Mouse (Mus musculus): ENCODE measurements around the gene Apoa2. TPM values are rescaled to one million over a fixed set of nuclear protein-coding genes. Genes with fewer than 3 reads are reported as not detected.

Apoa2 gene
- polyA plus RNA-seq, 1 experiment from 2014 or later, result 3.1 TPM

DNA sequence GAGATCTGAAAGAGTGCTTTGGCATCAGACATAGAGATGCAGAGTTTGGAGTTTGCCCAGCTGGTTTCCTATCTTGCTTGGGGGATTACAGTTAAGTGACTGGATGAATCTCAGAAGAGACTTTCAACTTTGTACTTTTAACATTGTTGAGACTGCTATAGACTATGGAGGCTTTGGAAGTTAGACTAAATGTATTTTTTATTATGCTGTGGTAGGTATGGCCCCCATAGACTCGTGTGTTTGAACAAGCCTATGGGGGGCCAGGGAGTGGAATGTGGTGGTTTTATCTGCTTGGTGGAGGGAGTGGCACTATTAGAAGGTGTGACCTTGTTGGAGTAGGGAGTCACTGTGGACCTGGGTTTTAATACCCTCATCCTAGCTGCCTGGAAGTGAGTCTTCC lies 25.3 kb upstream of the Apoa2 start:
- Histone ChIP-seq H3K9me3 (ENCODE audit: control insufficient read depth, low read length) (no peaks in the 10 kb centered on the region), H3K27ac (ENCODE audit: low read depth, low read length) (no peak overlapping the region)

DNA sequence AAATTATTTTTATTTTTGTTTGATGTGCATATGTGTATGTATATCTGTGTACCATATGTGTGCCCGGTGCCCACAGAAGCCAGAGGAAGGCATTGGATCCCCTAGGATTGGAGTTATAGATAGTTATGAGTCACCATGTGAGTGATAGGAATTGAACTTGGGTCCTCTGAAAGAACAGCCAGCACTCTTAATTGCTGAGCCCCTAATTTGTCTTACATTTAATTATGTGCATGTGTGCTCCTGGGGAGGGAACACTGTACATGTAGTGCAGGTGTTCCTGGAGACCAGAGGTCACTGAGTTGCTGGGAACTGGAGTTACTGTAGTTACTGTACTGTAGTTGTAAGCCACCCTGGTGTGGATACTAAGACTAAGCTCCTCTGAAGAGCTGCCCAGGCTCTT lies 24.1 kb upstream of the Apoa2 start:
- Histone ChIP-seq H3K4me2 (replicated peaks; ENCODE audit: low read depth, low read length) (no peak overlapping the region), H3K27ac (ENCODE audit: low read depth, low read length) (no peak overlapping the region), H3K9me3 (ENCODE audit: control insufficient read depth, low read length) (no peaks in the 10 kb centered on the region), H3K36me3 (ENCODE audit: control insufficient read depth, insufficient read depth, low read length) (no peaks in the 10 kb centered on the region), H3K4me1 (replicated peaks; ENCODE audit: control insufficient read depth, insufficient read depth, low read length) (0 out of 2 replicates have a peak, but pooled peaks cover 1% of the 10 kb centered on the region), H3K4me3 (ENCODE audit: low read depth, low read length) (no peak overlapping the region), H3K9ac (ENCODE audit: low read depth, low read length) (no peak overlapping the region), H3K27me3 (ENCODE audit: control insufficient read depth, insufficient read depth, low read length) (peaks cover 11% of the 10 kb centered on the region; the same call in 1 of the 2 replicates)
- ATAC-seq (ENCODE audit: low FRiP score), result no peak
- no peak for DNase-seq (ENCODE audit: low spot score)
- 98% methylated on average over 1 of the region's 1 CpGs for WGBS

More for the DNA sequence above, 25.3 kb upstream of the Apoa2 start:
- 58% methylated on average over 1 of the region's 1 CpGs for WGBS
- ATAC-seq (ENCODE audit: low FRiP score) (no peak), DNase-seq (ENCODE audit: low spot score) (no peak)
- Histone ChIP-seq H3K4me2 (replicated peaks; ENCODE audit: low read depth, low read length) (no peak overlapping the region), H3K36me3 (ENCODE audit: control insufficient read depth, insufficient read depth, low read length) (no peaks in the 10 kb centered on the region), H3K4me3 (ENCODE audit: low read depth, low read length) (no peak overlapping the region), H3K9ac (ENCODE audit: low read depth, low read length) (no peak overlapping the region), H3K4me1 (replicated peaks; ENCODE audit: control insufficient read depth, insufficient read depth, low read length) (0 out of 2 replicates have a peak, but pooled peaks cover 3% of the 10 kb centered on the region), H3K27me3 (ENCODE audit: control insufficient read depth, insufficient read depth, low read length) (peaks cover 21% of the 10 kb centered on the region)

- Histone ChIP-seq H3K4me1 (replicated peaks; ENCODE audit: control insufficient read depth, insufficient read depth, low read length) (no peaks in the 10 kb centered on the region), H3K9ac (ENCODE audit: low read depth, low read length) (no peak overlapping the region), H3K36me3 (ENCODE audit: control insufficient read depth, insufficient read depth, low read length) (no peaks in the 10 kb centered on the region), H3K9me3 (ENCODE audit: control insufficient read depth, low read length) (no peaks in the 10 kb centered on the region), H3K27me3 (ENCODE audit: control insufficient read depth, insufficient read depth, low read length) (no peaks in the 10 kb centered on the region), H3K4me3 (ENCODE audit: low read depth, low read length) (no peak overlapping the region), H3K27ac (ENCODE audit: low read depth, low read length) (no peak overlapping the region), H3K4me2 (replicated peaks; ENCODE audit: low read depth, low read length) (no peak overlapping the region)
- ATAC-seq (ENCODE audit: low FRiP score) (no peak), DNase-seq (ENCODE audit: low spot score) (no peak)
- 67% methylated on average over 9 of the region's 11 CpGs for WGBS
Observed at GRCm38 (mm10) chr1:171203471-171204248, 21.2 kb upstream of the Apoa2 start.

- Histone ChIP-seq H3K36me3 (ENCODE audit: control insufficient read depth, insufficient read depth, low read length) (no peaks in the 10 kb centered on the region), H3K9ac (ENCODE audit: low read depth, low read length) (no peak overlapping the region), H3K27me3 (ENCODE audit: control insufficient read depth, insufficient read depth, low read length) (no peaks in the 10 kb centered on the region), H3K4me2 (replicated peaks; ENCODE audit: low read depth, low read length) (no peak overlapping the region), H3K4me1 (replicated peaks; ENCODE audit: control insufficient read depth, insufficient read depth, low read length) (no peaks in the 10 kb centered on the region), H3K9me3 (ENCODE audit: control insufficient read depth, low read length) (no peaks in the 10 kb centered on the region), H3K4me3 (ENCODE audit: low read depth, low read length) (no peak overlapping the region), H3K27ac (ENCODE audit: low read depth, low read length) (no peak overlapping the region)
- no peak for DNase-seq (ENCODE audit: low spot score)
- 69% methylated on average over 7 of the region's 7 CpGs for WGBS
- ATAC-seq (ENCODE audit: low FRiP score), result no peak
Observed at GRCm38 (mm10) chr1:171204249-171204644, 20.6 kb upstream of the Apoa2 start.

DNA sequence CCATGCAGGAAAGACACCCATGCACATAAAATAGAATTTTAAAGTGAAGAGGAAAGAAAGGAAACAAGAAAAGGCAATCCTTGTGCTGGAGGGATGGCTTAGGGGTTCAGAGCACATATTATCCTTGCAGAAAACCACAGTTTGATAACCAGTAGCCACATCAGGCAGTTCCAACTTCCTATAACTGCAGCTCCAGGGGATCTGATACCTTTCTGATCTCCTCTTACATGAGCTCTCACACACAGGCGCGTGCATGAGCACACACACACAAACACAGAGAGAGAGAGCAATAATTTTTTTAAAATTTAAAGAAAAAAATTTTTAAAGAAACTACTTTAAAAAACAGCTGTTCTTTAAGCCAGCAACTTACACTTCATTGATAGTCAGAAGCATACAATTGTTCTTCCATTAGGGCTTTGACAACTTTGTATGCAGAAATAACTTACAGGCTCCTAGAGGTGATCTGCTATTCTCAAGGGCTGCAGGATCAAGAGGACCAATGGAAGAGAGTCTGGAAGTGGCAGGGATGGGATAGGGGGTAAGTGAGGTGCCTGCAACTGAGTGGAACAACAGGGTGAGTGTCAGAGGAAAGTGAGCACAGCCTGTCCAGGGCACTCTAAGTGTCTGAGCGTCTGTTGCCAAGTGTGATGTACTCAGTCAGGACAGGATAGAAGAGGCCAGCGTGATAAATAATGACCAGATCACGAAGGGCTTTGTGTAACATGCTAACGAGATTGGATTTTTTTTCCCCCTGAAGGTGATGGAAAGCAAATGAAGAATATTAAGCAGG lies 19.0 kb upstream of the Apoa2 start:
- no peaks in the 10 kb centered on the region for H3K36me3 ChIP-seq (ENCODE audit: control insufficient read depth, insufficient read depth, low read length)
- no peak for DNase-seq (ENCODE audit: low spot score)

GRCm38 (mm10) chr1:171209409-171209808 lies 15.4 kb upstream of the Apoa2 start:
- no peak overlapping the region for H3K9ac ChIP-seq (ENCODE audit: low read depth, low read length)
- 43% methylated on average over 4 of the region's 4 CpGs for WGBS
- H3K27ac ChIP-seq (ENCODE audit: low read depth, low read length), result no peak overlapping the region
- no peaks in the 10 kb centered on the region for H3K9me3 ChIP-seq (ENCODE audit: control insufficient read depth, low read length)
- H3K4me3 ChIP-seq (ENCODE audit: low read depth, low read length), result no peak overlapping the region
- H3K27me3 ChIP-seq (ENCODE audit: control insufficient read depth, insufficient read depth, low read length), result no peaks in the 10 kb centered on the region
- H3K4me2 ChIP-seq (replicated peaks; ENCODE audit: low read depth, low read length), result no peak overlapping the region
- H3K36me3 ChIP-seq (ENCODE audit: control insufficient read depth, insufficient read depth, low read length), result no peaks in the 10 kb centered on the region
- ATAC-seq (ENCODE audit: low FRiP score) (no peak), DNase-seq (ENCODE audit: low spot score) (no peak)
- H3K4me1 ChIP-seq (replicated peaks; ENCODE audit: control insufficient read depth, insufficient read depth, low read length), result no peaks in the 10 kb centered on the region

More for the DNA sequence above, 19.0 kb upstream of the Apoa2 start:
- Histone ChIP-seq H3K27me3 (ENCODE audit: control insufficient read depth, insufficient read depth, low read length) (no peaks in the 10 kb centered on the region), H3K4me1 (replicated peaks; ENCODE audit: control insufficient read depth, insufficient read depth, low read length) (no peaks in the 10 kb centered on the region), H3K9ac (ENCODE audit: low read depth, low read length) (no peak overlapping the region), H3K4me3 (ENCODE audit: low read depth, low read length) (no peak overlapping the region), H3K4me2 (replicated peaks; ENCODE audit: low read depth, low read length) (no peak overlapping the region), H3K27ac (ENCODE audit: low read depth, low read length) (no peak overlapping the region), H3K9me3 (ENCODE audit: control insufficient read depth, low read length) (no peaks in the 10 kb centered on the region)
- ATAC-seq (ENCODE audit: low FRiP score), result no peak; the same call in 1 of the 2 replicates
- 67% methylated on average over 6 of the region's 6 CpGs for WGBS

- Histone ChIP-seq H3K27me3 (ENCODE audit: control insufficient read depth, insufficient read depth, low read length) (no peaks in the 10 kb centered on the region), H3K4me2 (replicated peaks; ENCODE audit: low read depth, low read length) (no peak overlapping the region), H3K9me3 (ENCODE audit: control insufficient read depth, low read length) (no peaks in the 10 kb centered on the region), H3K36me3 (ENCODE audit: control insufficient read depth, insufficient read depth, low read length) (no peaks in the 10 kb centered on the region), H3K9ac (ENCODE audit: low read depth, low read length) (no peak overlapping the region), H3K4me1 (replicated peaks; ENCODE audit: control insufficient read depth, insufficient read depth, low read length) (no peaks in the 10 kb centered on the region), H3K4me3 (ENCODE audit: low read depth, low read length) (no peak overlapping the region), H3K27ac (ENCODE audit: low read depth, low read length) (no peak overlapping the region)
- WGBS, result 55% methylated on average over 3 of the region's 3 CpGs
- no peak for DNase-seq (ENCODE audit: low spot score)
- ATAC-seq (ENCODE audit: low FRiP score), result no peak
Observed at GRCm38 (mm10) chr1:171212854-171213253, 12.0 kb upstream of the Apoa2 start.

DNA sequence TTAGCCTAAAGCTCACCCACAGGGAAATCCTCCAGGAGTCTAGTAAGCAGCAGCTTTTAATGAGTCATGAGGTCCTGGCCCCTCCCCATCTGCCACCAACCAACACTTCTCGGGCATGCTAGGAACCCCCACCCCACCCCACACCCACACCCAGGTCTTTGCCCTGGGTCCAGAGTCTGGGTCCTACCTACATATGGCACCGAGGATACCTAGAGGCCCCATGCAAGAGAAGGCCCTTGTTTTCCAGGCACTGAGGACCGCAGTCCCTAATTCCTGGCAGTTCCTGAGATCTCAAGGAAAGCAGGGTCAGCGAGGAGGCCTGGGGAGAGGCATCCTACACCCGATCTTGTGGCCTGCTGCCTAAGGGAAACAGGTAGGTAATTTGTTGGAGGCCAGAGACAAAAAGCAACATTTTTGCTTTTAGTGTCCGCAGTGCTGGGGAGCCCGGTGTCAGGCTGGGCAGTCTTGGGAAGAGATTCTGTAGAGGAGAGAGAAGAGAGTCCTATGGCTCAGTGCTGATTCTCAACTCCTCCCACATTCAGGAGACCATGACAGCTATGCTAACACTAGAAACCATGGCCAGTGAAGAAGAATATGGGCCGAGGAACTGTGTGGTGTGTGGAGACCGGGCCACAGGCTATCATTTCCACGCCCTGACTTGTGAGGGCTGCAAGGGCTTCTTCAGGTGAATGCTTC lies 10.9 kb upstream of the Apoa2 start, which contains the start of gene Nr1i3:
Gene Nr1i3, plus strand, starts transcription at position 170 of the 696 bp plus-strand sequence.
- H3K4me2 ChIP-seq (replicated peaks; ENCODE audit: low read depth, low read length), result no peak within 1 kb of the TSS
- 73% methylated on average over 10 of the region's 10 CpGs for WGBS
- no peaks in the 10 kb centered on the region for H3K4me1 ChIP-seq (replicated peaks; ENCODE audit: control insufficient read depth, insufficient read depth, low read length)
- no peak within 1 kb of the TSS for H3K9ac ChIP-seq (ENCODE audit: low read depth, low read length)
- no peak for ATAC-seq (ENCODE audit: low FRiP score)
- no peaks in the 10 kb centered on the region for H3K27me3 ChIP-seq (ENCODE audit: control insufficient read depth, insufficient read depth, low read length)
- H3K36me3 ChIP-seq (ENCODE audit: control insufficient read depth, insufficient read depth, low read length), result no peaks in the 10 kb centered on the region
- no peak within 1 kb of the TSS for H3K27ac ChIP-seq (ENCODE audit: low read depth, low read length)
- H3K4me3 ChIP-seq (ENCODE audit: low read depth, low read length), result no peak within 1 kb of the TSS
- DNase-seq (ENCODE audit: low spot score), result no peak
- no peaks in the 10 kb centered on the region for H3K9me3 ChIP-seq (ENCODE audit: control insufficient read depth, low read length)

Data from hindbrain, embryonic 11.5 days (tissue).